Mouse (Mus musculus): ENCODE results near the gene Gm20547. TPM values are rescaled to one million over a fixed set of nuclear protein-coding genes. Genes with fewer than 3 reads are reported as not detected.
A peak's percentile ranks its signal among the peaks of the same experiment; 100 is the strongest.

The Gm20547 gene
- polyA plus RNA-seq, 1 experiment: 0.04 TPM

DNA sequence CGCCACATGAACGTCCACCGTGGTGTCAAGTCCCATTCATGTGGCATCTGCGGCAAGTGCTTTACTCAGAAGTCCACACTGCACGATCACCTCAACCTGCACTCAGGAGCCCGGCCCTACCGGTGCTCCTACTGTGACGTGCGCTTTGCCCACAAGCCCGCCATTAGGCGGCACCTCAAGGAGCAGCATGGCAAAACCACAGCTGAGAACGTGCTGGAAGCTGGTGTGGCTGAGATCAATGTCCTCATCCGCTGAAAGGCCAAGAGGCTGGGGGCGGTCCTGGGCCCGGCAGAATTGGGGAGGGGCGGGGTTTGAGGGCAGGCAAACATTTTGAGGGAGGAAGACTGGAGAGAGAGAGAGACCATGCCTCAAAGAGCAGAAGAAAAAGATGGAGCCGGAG is 14.5 kb upstream of the Gm20547 start:
- DNase-seq (ENCODE audit: low spot score): no peak

DNA sequence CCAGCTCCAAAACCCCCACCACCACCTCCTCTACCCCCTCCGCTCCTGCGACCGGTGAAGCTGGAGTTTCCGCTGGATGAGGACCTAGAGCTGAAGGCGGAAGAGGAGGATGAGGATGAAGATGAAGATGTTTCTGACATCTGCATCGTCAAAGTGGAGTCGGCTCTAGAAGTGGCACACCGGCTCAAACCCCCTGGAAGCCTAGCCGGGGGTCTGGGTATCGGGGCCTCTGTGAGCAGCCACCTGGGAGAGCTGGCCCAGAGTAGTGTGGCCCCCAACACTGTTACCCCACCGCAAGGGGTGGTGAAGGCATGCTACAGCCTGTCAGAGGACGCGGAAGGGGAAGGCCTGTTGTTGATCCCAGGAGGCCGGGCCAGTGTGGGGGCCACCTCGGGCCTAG is 13.9 kb upstream of the Gm20547 start:
- DNase-seq (ENCODE audit: low spot score): no peak

DNA sequence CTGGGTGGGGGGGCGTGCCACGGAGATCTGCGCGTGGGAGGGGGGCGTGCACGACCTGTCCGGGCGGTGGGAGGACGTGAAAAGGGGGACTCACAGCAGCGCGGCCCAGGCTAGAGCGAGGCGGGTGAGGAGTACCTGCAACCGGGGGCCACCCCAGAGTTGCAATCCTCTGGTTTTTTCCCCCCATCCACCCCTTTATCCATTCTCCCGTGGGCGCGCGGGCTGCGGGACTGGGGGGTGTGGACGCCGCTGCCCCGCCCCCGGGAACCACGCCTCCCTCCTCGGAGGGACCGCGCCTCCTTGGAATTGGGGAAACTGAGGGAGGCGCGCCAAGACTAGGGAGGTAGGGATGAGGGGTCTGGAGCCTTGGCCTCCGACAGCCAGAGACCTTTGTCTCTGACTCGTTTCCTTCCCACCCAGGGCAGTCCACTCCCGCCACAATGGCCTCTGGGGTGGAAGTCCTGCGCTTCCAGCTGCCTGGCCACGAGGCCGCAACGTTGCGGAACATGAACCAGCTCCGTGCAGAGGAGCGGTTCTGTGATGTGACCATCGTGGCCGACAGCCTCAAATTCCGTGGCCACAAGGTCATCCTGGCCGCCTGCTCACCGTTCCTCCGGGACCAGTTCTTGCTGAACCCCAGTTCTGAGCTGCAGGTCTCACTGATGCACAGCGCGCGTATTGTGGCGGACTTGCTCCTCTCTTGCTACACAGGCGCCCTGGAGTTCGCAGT is 13.1 kb upstream of the Gm20547 start:
- peak; percentile 56 for DNase-seq (ENCODE audit: low spot score)

DNA sequence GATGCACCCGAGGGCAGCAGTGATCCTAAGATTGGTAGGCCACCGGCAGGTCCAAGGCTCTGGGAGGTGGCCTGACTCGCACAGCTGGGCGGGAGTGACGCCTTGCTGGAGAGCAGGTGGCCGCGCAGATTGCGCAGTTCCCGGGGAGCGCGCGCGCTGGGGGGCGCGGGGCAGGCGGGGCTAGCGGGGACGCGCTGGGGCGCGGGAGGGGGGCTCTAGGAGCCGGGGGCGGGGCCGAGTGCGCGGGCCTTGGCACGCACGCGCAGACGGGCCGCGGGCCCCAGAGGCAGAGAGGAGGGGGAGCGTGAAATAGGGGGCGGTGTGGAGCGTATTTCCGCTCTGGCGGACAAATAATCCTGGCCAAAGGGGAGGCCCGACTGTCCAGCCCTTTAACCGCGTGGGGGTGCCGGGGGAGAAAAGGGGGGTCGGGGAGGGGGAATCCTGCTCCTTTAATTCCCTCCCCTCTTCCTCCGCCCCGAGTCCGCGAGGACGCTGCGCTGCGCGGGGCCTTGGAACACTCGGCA is 12.3 kb upstream of the Gm20547 start:
- DNase-seq (ENCODE audit: low spot score): peak; percentile 90

DNA sequence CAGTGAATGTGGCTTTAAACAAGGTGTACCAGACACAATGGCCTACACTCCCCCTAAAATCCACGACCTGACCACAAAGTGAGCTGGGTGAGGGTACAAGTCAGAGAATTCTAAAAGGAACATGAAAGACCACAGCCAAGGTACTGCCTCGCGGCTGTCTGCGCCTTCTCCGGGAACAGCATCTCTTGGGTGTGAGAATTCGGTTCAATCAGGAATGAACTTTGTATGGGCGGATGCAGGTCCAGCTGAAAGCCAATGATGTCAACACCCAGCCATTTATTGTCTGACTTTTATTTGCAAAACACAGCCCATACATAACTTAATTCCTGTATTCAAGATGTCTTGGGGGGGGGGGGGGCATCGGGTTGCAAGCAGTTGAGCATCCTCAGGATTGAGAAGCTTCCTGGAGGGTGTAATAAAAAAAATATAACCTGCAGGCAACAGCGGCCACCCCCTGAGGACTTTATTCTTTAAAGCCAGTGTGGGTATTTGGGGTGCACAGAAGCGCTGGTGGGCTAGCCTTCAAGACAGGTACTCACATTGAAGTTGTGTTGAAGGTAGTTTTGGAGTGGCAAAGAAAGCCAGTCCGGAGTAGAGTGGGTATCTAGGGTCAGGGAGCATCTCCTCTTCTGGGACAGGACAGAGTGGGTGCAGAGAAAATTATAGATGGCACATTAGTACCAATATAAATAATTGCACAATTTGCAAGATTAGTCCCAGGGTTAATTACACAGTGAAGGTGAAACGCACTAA is 11.4 kb upstream of the Gm20547 start:
- DNase-seq (ENCODE audit: low spot score): no peak

DNA sequence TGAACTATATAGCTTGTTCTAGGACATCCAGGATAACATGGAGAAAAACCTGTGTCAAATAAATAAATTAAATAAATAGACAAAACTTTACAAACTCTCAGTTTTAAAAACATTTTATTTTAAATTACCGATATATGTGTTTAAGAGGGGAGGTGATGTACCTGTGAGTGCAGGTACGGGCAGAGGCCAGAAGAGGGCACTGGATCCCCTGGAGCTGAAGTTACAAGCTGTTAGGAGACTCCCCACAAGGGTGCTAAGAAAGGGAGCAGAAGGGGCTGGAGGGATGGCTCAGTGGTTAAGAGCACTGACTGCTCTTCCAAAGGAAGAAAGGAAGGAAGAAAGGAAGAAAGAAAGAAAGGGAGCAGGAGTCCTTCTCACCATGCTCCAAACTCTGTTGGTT is 9.5 kb upstream of the Gm20547 start:
- no peak for DNase-seq (ENCODE audit: low spot score)

DNA sequence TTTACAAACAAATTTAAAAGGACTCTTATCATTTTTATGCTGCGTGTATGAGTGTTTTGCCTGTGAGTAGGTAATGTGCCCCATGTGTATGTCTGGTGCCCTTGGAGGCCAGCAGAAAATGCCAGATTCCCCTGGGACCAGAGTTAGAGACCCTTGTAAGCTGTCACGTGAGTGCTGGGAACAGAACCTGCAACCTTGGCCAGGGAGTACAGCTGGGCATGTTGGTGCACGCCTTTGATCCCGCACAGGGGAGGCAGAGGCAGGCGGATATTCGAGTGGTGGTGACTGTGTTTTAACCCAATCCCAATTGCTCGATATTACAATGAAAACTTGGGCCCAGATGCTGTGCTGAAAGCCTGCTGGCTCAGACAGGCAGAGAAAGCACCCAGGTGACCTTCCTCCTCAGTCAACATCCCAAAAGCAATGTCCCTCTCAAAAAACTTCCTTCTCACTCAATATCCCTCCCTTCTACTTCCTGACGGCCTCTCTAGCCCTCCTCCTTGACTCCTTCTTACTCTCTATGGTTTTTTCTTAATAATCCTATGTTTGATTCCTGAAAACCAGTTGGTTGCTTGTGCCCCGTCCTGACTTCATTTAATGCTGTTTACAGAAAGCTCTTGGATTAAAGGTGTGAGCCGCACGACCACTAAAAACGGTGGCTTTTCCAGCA is 8.4 kb upstream of the Gm20547 start:
- DNase-seq (ENCODE audit: low spot score): no peak

DNA sequence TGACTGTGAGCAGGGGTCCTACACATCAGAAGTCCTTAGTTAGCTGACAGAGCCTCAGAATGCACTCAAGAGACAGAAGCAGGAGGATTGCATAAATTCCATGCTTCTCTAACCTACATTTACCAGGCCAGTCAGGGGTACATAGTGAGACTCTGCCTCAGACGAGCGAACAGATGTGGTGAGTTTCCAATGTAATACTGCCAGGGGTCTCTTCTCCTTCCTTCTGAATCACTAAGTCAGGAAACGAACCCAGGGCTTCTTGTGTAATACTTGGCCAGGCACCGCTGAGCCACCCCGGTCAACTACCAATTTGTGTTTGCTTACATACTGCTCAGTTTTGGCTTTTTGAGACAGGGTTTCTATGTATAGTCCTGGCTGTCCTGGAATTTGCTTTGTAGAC is 6.1 kb upstream of the Gm20547 start:
- DNase-seq (ENCODE audit: low spot score): no peak

DNA sequence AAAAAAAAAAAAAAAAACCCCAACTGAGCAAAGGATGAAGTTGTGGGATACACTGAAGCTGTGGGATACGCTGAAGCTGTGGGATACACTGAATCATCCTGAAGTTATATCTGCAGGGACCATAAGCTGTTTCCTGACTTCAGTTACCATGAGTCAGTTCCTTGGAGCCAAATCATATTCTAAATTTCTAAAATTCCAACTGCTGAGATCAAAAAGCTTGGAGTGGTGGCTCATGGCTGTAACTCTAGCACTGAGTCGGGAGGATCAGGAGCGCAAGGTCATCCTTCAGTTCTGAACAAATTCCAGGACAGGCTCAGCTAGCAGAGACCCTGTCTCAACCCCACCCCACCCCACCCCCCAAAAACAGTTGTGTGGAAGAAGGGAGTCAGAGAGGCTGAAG is 3.8 kb upstream of the Gm20547 start:
- no peak for DNase-seq (ENCODE audit: low spot score)

DNA sequence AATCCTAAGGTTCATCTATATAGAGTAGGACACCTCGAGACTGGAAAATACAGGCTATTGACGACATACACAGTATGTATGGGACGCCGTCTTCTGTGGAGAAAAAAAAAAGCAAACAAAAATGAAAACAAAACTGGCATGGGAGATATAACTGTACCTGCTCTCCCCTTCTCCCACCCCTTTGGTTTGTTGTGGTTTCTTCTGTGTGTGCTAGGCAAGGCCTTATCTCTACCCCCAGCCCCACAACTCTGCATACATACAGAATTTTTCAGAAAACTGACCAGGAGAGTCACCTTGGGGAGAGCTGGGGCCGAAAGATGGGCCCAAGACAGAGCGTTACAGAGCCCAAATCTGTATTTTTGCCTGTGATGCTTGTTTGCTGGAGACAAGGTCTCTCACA is 2.9 kb upstream of the Gm20547 start:
- DNase-seq (ENCODE audit: low spot score): no peak

DNA sequence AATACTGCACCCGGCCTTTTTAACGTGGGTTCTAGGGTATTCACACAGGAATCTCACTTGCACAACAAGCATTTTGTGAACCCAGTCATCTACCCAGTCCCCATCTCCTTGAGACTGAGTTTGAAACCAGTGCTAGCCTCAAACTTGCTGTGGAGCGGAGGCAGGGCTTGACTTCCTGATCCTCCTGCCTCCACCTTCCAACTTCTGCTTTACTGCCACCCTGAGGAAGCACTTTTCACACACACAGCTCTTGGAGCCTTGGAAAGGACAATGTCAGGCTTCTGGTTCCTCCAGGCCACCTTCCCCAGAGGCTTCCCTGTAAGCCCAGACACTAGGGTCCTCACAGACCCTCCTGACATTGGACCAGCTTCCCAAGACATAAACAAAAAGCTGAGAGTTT is 1.5 kb upstream of the Gm20547 start:
- no peak for DNase-seq (ENCODE audit: low spot score)

DNA sequence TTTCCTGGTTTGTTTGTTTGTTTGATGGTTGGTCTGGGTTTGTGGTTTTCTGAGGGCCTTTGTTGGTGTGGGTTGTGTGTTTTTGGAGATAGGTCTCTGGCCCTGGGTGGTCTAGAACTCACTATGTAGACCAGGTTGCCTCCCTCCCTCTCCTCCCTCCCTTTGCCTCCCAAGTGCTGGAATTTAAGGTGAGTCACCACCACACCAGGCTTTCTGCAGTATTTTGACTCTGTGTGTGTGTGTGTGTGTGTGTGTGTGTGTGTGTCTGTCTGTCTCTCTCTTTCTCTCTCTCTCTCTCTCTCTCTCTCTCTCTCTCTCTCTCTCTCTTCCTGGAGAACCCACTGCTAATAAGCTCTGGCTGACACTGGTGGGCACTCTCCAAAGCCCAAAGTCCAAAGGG is 676 bp downstream of the Gm20547 start:
- no peak for DNase-seq (ENCODE audit: low spot score)

DNA sequence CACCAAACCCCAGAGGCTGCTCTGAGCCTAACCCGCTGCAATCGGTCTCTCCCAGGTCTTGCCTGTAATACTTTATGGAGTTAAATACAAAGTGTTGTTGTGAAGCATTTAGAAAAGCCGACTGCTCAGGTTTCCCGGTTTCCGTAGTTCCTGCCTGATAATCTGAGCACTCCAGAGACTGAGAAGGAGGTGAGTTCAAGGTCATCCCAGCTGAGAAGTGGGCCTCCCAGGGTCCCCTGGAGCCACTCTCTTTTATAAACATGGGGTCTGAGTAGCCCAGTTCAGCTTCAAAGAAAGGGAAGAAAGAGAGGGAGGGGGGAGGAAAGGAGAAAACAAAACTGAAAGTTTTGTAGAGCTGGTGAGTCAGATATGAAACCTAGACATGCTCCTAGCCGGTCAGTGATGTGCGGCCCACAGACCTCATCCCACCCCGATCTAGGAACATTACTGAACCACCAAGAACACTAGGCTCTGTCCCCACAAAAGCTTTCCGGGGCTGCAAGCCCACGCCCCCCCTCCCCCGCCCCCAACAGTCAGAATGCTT is 2.4 kb downstream of the Gm20547 start, which contains the start of gene Zbtb12:
Gene Zbtb12 (plus strand): TSS at position 148 of the 544 bp plus-strand sequence.
- no peak for DNase-seq (ENCODE audit: low spot score)

DNA sequence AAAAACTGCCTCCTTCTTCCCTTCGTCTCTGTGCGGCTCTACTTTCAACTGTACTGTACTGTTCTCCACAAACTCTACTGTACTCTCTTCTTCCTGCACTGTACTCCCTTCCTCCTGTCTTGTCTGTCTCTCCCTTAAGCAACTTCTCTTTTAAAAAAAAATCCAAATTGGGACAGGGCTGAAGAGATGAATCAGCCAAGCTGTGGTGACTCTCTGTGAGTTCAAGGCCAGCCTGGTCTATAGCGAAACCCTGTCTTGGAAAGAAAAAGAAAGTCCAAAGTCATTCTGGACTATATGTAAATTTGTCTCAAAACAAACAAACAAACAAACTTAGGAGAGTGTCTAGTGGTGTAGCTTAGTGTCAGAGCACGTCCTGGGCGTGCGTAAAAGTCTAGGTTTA is 7.5 kb downstream of the Gm20547 start:
- no peak for DNase-seq (ENCODE audit: low spot score)

DNA sequence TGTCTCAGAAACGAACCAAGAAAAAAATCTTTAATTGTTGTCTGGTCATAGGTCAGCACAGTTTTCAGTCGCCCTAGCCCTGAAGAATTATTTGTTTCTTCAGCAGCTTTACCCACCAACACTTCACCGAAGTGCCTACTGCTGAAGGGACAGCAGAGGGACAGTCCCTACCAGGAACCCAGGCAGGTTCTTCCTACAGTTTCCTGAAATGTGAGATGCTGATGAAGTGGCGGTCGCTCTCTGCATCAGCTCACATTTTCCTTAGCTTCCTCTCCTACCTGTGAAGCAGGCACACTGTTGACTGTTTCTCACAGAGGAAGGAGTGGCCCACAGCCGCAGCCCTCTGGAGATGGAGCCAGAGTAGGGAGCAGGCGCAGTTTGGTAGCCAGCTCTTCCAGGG is 15.9 kb downstream of the Gm20547 start:
- no peak for DNase-seq (ENCODE audit: low spot score)

DNA sequence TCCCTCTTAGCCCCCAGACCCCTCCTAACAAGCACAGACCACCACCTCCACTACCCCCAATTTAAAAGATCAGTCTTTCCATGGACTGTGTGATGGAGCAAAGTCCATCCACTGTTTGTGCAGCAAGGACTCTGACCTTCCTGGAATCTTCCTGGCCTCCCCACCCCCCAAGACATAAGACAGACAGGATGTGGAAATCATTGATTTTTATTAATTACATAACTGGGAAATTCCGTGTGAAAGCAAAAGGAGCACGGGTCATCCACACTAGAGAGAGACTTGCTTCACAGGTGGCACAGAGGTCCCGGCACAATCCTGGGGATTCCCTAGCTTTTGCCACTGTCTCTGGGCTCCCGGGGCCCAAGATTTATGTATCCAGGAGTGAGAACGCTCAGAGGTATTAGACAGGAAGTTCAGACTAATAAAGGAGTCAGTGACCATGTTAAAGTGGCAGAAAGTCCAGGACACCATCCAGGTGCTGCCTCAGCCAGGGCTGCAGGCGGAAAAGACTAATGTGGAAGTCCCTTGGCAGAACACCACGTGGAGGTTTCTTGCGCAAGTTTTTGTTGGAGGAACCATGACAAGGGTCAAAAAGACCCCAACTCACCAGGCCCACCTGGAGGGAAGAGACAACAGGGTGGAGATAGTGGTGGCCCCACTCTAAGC is 19.3 kb downstream of the Gm20547 start, which contains the start of gene Cfb:
Gene Cfb (minus strand): TSS at position 103 of the 666 bp plus-strand sequence.
- DNase-seq (ENCODE audit: low spot score): no peak

DNA sequence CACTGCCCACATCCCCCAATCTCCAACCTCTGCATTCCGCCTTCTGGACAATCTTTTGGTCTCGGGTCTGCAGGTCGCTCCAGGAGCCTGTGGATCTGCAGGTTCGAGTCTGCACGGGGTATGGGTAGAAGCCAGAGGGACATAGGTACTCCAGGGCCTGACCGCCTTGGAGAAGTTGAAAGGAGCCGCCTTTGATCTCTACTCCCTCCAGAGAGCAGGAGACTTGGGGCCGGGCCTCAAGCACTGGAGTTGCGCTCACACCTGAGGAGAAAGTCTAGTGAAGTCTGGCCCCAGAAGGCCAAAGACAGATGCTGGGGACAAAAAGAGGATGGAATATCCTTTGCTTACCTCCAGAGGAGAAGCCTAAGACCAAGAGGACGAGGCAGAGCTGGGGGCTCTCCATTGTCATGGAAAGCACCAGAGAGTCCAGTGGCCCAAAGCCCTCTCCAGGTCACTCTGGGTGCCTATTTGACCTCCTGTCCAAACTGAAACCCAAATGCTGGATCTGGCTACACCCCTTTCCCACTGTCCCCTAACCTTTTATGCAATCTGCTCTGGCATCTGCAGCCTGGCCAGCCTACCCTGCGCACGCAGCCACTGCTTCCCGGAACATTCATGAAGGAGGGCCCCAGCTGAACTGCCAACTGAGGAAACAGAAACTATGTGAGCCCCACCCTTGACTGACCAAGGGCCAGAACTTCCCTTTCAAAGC is 20.0 kb downstream of the Gm20547 start:
- no peak for DNase-seq (ENCODE audit: low spot score)

DNA sequence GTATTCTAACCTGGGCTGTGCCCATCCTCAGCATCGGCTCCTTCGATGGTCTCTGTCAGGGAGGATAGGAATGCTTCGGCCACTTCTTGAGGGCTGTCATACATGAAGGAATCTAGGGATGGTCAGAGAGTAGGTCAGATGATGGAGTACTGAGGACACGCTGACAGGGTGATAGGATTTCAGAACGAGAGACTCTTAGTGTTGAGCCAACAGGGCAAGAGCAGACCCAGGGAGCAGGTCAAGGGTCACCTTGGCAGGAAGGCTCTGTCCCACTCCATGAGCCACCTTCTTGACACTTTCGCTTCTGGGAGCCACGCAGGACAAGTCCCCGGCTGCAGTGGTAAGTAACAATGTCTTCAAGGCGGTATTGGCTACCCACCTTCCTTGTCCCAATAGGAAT is 21.3 kb downstream of the Gm20547 start:
- DNase-seq (ENCODE audit: low spot score): no peak

DNA sequence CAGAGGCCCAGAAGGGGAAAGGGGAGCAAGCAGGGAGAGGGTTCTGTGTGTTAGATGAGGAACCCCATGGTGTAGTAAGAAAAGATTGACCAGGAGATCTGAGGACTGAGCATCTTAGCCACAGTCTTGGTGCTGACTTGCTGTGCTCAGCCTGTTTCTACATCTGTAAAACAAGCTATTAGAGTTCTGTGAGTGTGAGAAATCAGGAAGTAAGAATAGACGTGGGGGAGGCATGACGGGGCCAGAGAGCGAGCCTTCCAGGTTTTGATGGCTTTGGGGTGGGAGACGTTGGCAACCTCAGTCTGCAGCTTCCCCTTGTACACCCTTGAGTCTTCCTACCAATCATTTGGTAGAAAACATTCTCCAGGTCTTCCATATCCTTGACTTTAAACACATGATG is 23.2 kb downstream of the Gm20547 start:
- DNase-seq (ENCODE audit: low spot score): no peak

DNA sequence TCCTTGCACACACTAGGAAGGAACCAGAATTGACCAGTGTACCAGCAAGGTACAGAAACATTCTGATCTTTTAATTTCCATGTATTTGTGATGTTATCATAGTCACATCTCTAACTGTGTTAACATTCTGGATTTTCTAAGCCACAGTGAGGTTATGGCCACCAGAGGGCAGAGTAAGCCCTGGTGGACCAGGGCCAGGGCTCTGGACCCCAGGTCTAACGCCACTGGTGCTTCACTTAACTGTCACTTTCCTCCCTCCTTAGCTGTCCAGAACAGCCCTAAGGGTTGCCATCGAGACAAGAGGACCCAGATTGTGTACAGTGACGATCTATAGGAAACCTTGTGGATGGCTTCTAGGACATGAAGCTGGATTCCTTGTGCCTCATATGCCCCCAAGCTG is 26.0 kb downstream of the Gm20547 start:
- no peak for DNase-seq (ENCODE audit: low spot score)

DNA sequence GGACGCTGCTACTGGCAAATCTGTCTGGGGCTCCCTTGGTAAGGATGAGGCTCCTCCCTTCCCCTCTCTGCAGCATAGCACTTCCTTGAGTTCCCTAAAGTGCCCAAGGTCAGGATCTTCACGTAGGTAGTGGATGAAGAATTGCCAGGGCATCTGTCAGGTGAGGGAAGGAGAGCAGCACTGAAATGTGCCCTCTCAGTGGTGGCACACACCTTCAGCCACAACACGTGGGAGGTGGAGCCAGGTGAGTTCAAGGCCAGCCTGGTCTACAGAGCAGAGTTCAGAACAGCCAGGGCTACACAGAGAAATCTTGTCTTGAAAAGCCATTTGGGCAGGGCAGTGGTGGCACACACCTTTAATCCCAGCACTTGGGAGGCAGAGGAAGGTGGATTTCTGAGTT is 27.1 kb downstream of the Gm20547 start:
- no peak for DNase-seq (ENCODE audit: low spot score)

Measured in urinary bladder, adult 2 months (tissue).